Mouse (Mus musculus): Measurements from ENCODE around the gene Mlh3. TPM values are rescaled to one million over a fixed set of nuclear protein-coding genes. Genes with fewer than 3 reads are reported as not detected.
A peak's percentile ranks its signal among the peaks of the same experiment; 100 is the strongest.

The Mlh3 gene
- polyA plus RNA-seq, 1 experiment from 2014 or later: 2.5 TPM

- no peak overlapping the region for H3K4me3 ChIP-seq (ENCODE audit: low read depth, low read length)
- ATAC-seq: peak; percentile 61; the same call in 1 of the 2 replicates
- no peaks in the 10 kb centered on the region for H3K27me3 ChIP-seq (replicated peaks; ENCODE audit: control insufficient read depth, insufficient read depth, low read length)
- no peaks in the 10 kb centered on the region for H3K9me3 ChIP-seq (ENCODE audit: control insufficient read depth)
- peaks cover 24% of the 10 kb centered on the region for H3K36me3 ChIP-seq (ENCODE audit: control insufficient read depth, insufficient read depth)
- H3K4me1 ChIP-seq (replicated peaks; ENCODE audit: control insufficient read depth, insufficient read depth, low read length): no peaks in the 10 kb centered on the region
- H3K4me2 ChIP-seq (replicated peaks; ENCODE audit: low read depth): no peak overlapping the region
- 31% methylated on average over 11 of the region's 11 CpGs for WGBS
- no peak for TF ChIP-seq CTCF (IDR thresholded peaks at IDR 0.05; ENCODE audit: low read depth)
- no peak overlapping the region for H3K9ac ChIP-seq (ENCODE audit: low read depth, low read length)
- no peak overlapping the region for H3K27ac ChIP-seq (ENCODE audit: low read depth, low read length)
These were observed 27.9 kb upstream of the Mlh3 start for GRCm38 (mm10) chr12:85298127-85298834.

DNA sequence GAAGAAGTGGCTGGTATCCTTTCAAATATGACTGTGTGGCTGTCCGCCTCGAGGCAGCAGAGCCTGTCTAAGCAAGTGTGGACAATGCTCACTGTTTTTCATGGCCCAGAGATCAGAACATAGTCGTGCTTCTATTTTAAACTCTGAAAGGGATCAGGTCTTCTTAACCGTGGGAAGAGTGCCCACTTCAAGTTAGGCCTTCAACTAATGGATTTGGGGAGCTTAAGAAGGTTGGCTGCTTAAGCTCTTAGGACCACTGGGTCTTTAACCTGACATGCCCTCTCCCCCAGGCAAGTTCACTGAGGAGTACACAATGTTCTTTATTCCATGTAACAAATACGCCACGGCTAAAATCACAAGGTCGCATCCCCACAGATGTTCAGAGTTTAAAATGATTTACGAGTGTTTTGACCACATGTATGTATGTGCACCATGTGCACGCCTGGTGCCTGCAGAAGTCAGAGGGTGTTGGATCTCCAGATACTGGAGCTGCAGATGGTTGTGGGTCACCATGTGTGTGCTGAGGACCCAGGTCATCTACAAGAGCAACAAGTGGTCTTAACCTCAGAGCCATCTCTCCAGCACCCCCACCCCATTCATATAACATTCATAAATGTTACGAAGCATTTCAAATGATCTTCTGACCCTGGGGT, 27.1 kb upstream of the Mlh3 start:
- Histone ChIP-seq H3K4me2 (replicated peaks; ENCODE audit: low read depth) (no peak overlapping the region), H3K4me3 (ENCODE audit: low read depth, low read length) (no peak overlapping the region), H3K36me3 (ENCODE audit: control insufficient read depth, insufficient read depth) (peaks cover 19% of the 10 kb centered on the region), H3K4me1 (replicated peaks; ENCODE audit: control insufficient read depth, insufficient read depth, low read length) (no peaks in the 10 kb centered on the region), H3K27ac (ENCODE audit: low read depth, low read length) (no peak overlapping the region), H3K9ac (ENCODE audit: low read depth, low read length) (no peak overlapping the region), H3K27me3 (replicated peaks; ENCODE audit: control insufficient read depth, insufficient read depth, low read length) (no peaks in the 10 kb centered on the region), H3K9me3 (ENCODE audit: control insufficient read depth) (no peaks in the 10 kb centered on the region)
- TF ChIP-seq CTCF (IDR thresholded peaks at IDR 0.05; ENCODE audit: low read depth): no peak
- WGBS: 82% methylated on average over 10 of the region's 10 CpGs
- ATAC-seq: no peak

DNA sequence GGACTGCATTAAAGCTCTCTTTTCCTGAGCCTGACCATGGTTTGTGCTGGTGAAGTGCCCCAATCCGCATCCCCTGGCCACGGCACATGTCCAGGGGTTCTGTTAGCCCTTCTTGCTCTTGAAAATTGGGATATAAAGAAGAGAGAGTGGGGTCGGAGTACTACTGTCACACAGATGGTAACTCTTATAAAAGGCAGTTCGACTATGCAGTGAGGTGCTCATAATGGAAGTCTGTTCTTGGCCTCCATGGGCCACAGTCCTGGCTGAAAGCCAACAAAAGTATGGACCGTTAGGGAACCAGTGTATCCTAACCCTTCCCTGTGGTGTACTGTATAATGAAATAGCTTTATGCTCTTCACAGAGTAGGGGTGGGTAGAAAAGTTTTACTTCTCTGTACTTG, 26.5 kb upstream of the Mlh3 start:
- no peaks in the 10 kb centered on the region for H3K9me3 ChIP-seq (ENCODE audit: control insufficient read depth)
- no peak overlapping the region for H3K4me3 ChIP-seq (ENCODE audit: low read depth, low read length)
- WGBS: 79% methylated on average over 5 of the region's 5 CpGs
- H3K4me1 ChIP-seq (replicated peaks; ENCODE audit: control insufficient read depth, insufficient read depth, low read length): no peaks in the 10 kb centered on the region
- no peak overlapping the region for H3K4me2 ChIP-seq (replicated peaks; ENCODE audit: low read depth)
- no peak overlapping the region for H3K9ac ChIP-seq (ENCODE audit: low read depth, low read length)
- H3K27ac ChIP-seq (ENCODE audit: low read depth, low read length): no peak overlapping the region
- no peaks in the 10 kb centered on the region for H3K27me3 ChIP-seq (replicated peaks; ENCODE audit: control insufficient read depth, insufficient read depth, low read length)
- no peak for ATAC-seq
- TF ChIP-seq CTCF (IDR thresholded peaks at IDR 0.05; ENCODE audit: low read depth): no peak
- H3K36me3 ChIP-seq (ENCODE audit: control insufficient read depth, insufficient read depth): peaks cover 15% of the 10 kb centered on the region

DNA sequence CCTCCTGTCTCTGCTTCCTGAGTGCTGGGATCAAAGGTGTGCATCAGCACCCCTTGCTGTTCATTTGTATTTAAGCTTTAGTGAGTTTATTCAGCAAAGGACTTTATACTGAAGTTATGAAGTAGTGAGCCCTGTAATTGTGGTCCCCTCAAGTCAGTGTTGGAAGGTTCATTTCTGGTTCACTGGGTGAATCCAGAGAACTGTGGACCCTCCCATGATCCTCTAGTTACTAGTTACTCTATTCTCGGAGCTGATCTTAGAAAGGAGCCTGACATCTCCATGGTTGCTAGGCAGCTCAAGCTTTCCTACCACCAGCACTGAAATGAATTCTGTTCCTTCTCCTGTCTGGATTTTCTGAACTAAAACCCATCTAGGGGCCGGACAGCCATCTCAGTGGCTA, 25.1 kb upstream of the Mlh3 start:
- H3K9ac ChIP-seq (ENCODE audit: low read depth, low read length): no peak overlapping the region
- no peaks in the 10 kb centered on the region for H3K9me3 ChIP-seq (ENCODE audit: control insufficient read depth)
- no peaks in the 10 kb centered on the region for H3K27me3 ChIP-seq (replicated peaks; ENCODE audit: control insufficient read depth, insufficient read depth, low read length)
- no peak for TF ChIP-seq CTCF (IDR thresholded peaks at IDR 0.05; ENCODE audit: low read depth)
- peaks cover 1% of the 10 kb centered on the region; the same call in 1 of the 2 replicates for H3K36me3 ChIP-seq (ENCODE audit: control insufficient read depth, insufficient read depth)
- no peak overlapping the region for H3K27ac ChIP-seq (ENCODE audit: low read depth, low read length)
- no peak for ATAC-seq
- 98% methylated on average over 2 of the region's 2 CpGs for WGBS
- no peak overlapping the region for H3K4me2 ChIP-seq (replicated peaks; ENCODE audit: low read depth)
- no peaks in the 10 kb centered on the region for H3K4me1 ChIP-seq (replicated peaks; ENCODE audit: control insufficient read depth, insufficient read depth, low read length)
- no peak overlapping the region for H3K4me3 ChIP-seq (ENCODE audit: low read depth, low read length)

DNA sequence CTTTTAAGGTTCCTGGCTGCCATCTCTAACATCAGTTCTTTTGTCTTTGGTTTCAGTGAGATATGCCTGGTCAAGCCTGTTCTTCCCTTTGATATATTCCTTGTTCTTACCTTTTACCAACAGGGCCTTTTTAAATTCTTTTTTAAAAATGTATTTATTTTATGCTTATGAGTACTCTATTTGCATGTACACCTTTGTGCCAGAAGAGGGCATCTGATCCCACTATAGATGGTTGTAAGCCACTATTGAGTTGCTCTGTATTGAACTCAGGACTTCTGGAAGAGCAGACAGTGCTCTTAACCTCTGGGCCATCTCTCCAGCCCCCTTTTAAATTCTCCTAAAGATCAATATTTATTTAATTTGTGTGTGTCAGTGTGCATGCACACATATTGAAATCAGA, 22.5 kb upstream of the Mlh3 start:
- H3K9me3 ChIP-seq (ENCODE audit: control insufficient read depth): no peaks in the 10 kb centered on the region
- H3K4me3 ChIP-seq (ENCODE audit: low read depth, low read length): no peak overlapping the region
- TF ChIP-seq CTCF (IDR thresholded peaks at IDR 0.05; ENCODE audit: low read depth): 0 out of 2 replicates have a peak, but pooled peaks have one; percentile 26
- H3K27me3 ChIP-seq (replicated peaks; ENCODE audit: control insufficient read depth, insufficient read depth, low read length): peaks cover 11% of the 10 kb centered on the region
- H3K9ac ChIP-seq (ENCODE audit: low read depth, low read length): no peak overlapping the region
- no peak for ATAC-seq
- no peaks in the 10 kb centered on the region for H3K36me3 ChIP-seq (ENCODE audit: control insufficient read depth, insufficient read depth)
- H3K4me1 ChIP-seq (replicated peaks; ENCODE audit: control insufficient read depth, insufficient read depth, low read length): no peaks in the 10 kb centered on the region
- no peak overlapping the region for H3K4me2 ChIP-seq (replicated peaks; ENCODE audit: low read depth)
- no peak overlapping the region for H3K27ac ChIP-seq (ENCODE audit: low read depth, low read length)

GRCm38 (mm10) chr12:85292288-85292687, 21.9 kb upstream of the Mlh3 start:
- no peaks in the 10 kb centered on the region for H3K36me3 ChIP-seq (ENCODE audit: control insufficient read depth, insufficient read depth)
- H3K27me3 ChIP-seq (replicated peaks; ENCODE audit: control insufficient read depth, insufficient read depth, low read length): peaks cover 11% of the 10 kb centered on the region
- no peaks in the 10 kb centered on the region for H3K9me3 ChIP-seq (ENCODE audit: control insufficient read depth)
- H3K27ac ChIP-seq (ENCODE audit: low read depth, low read length): no peak overlapping the region
- WGBS: 56% methylated on average over 6 of the region's 6 CpGs
- TF ChIP-seq CTCF (IDR thresholded peaks at IDR 0.05; ENCODE audit: low read depth): no peak
- H3K4me2 ChIP-seq (replicated peaks; ENCODE audit: low read depth): no peak overlapping the region
- no peak overlapping the region for H3K9ac ChIP-seq (ENCODE audit: low read depth, low read length)
- ATAC-seq: no peak
- no peak overlapping the region for H3K4me3 ChIP-seq (ENCODE audit: low read depth, low read length)
- no peaks in the 10 kb centered on the region for H3K4me1 ChIP-seq (replicated peaks; ENCODE audit: control insufficient read depth, insufficient read depth, low read length)
